Mouse (Mus musculus): ENCODE results near the gene Pigk. TPM values are rescaled to one million over a fixed set of nuclear protein-coding genes. Genes with fewer than 3 reads are reported as not detected.

Gene Pigk
- total RNA-seq, 1 experiment, result 44.6 TPM

- no peak for TF ChIP-seq CHD2 (IDR thresholded peaks at IDR 0.05; ENCODE audit: low read depth, low read length)
- no peak for TF ChIP-seq ZC3H11A (IDR thresholded peaks at IDR 0.05; ENCODE audit: borderline replicate concordance, low read depth, low read length)
- TF ChIP-seq HCFC1 (IDR thresholded peaks at IDR 0.05; ENCODE audit: borderline replicate concordance, insufficient read depth, low read length), result no peak
- TF ChIP-seq MAFK (IDR thresholded peaks at IDR 0.05; ENCODE audit: insufficient read depth, low read depth, low read length), result no peak
- TF ChIP-seq ZNF384 (IDR thresholded peaks at IDR 0.05; ENCODE audit: low read depth, low read length), result no peak
- in situ Hi-C loops (cut with MboI; ENCODE audit: low sequenced_read_pairs in 2 of 2, unreplicated experiment in 2 of 2), result no loop called here
- H3K27ac ChIP-seq (ENCODE audit: insufficient read depth, low read depth, low read length, poor library complexity, severe bottlenecking), result no peak overlapping the region
- H3K36me3 ChIP-seq (ENCODE audit: control insufficient read depth, insufficient read depth, low read length, poor library complexity, severe bottlenecking), result no peaks in the 10 kb centered on the region
- no peaks in the 10 kb centered on the region for H3K9me3 ChIP-seq (ENCODE audit: control insufficient read depth, insufficient read depth, low read depth, low read length)
- DNase-seq (ENCODE audit: low read depth, low spot score), result no peak
- H3K4me1 ChIP-seq (ENCODE audit: control insufficient read depth in 2 of 2, insufficient read depth in 2 of 2, low read length in 2 of 2, poor library complexity in 1 of 2), result no peaks in the 10 kb centered on the region
- H3K9ac ChIP-seq (ENCODE audit: insufficient read depth, low read depth, low read length, poor library complexity, severe bottlenecking), result no peak overlapping the region
- no peak overlapping the region for H3K4me3 ChIP-seq (ENCODE audit: insufficient read depth in 1 of 2, low read depth in 1 of 2, low read length in 2 of 2, poor library complexity in 1 of 2, severe bottlenecking in 1 of 2)
Measured at GRCm38 (mm10) chr3:152856095-152856494, 142.2 kb downstream of the Pigk start.

DNA sequence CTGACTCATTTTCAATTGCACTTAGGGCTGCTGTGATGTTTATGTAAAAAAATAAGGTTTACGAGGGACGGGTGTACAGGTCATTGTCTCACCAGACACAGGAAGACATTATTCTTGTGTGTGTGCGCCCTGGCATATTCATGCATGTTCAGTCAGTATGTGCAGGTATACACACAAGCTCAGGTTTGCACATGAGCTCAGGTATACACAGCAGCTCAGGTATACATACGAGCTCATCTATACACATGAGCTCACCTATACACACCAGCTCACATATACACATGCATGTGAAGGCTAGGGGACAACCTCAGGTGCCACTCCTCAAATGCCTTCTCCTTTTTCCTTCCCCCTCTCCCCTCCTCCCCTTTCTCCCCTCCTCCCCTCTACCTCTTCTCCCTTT is 147.6 kb downstream of the Pigk start:
- DNase-seq (ENCODE audit: low read depth, low spot score), result no peak
- TF ChIP-seq ZNF384 (IDR thresholded peaks at IDR 0.05; ENCODE audit: low read depth, low read length), result no peak
- TF ChIP-seq HCFC1 (IDR thresholded peaks at IDR 0.05; ENCODE audit: borderline replicate concordance, insufficient read depth, low read length), result no peak
- no peak for TF ChIP-seq MAFK (IDR thresholded peaks at IDR 0.05; ENCODE audit: insufficient read depth, low read depth, low read length)
- TF ChIP-seq ZC3H11A (IDR thresholded peaks at IDR 0.05; ENCODE audit: borderline replicate concordance, low read depth, low read length), result no peak
- Histone ChIP-seq H3K27ac (ENCODE audit: insufficient read depth, low read depth, low read length, poor library complexity, severe bottlenecking) (no peak overlapping the region), H3K4me3 (ENCODE audit: insufficient read depth in 1 of 2, low read depth in 1 of 2, low read length in 2 of 2, poor library complexity in 1 of 2, severe bottlenecking in 1 of 2) (no peak overlapping the region), H3K4me1 (ENCODE audit: control insufficient read depth in 2 of 2, insufficient read depth in 2 of 2, low read length in 2 of 2, poor library complexity in 1 of 2) (no peaks in the 10 kb centered on the region), H3K9me3 (ENCODE audit: control insufficient read depth, insufficient read depth, low read depth, low read length) (no peaks in the 10 kb centered on the region), H3K9ac (ENCODE audit: insufficient read depth, low read depth, low read length, poor library complexity, severe bottlenecking) (no peak overlapping the region), H3K36me3 (ENCODE audit: control insufficient read depth, insufficient read depth, low read length, poor library complexity, severe bottlenecking) (no peaks in the 10 kb centered on the region)
- in situ Hi-C loops (cut with MboI; ENCODE audit: low sequenced_read_pairs in 2 of 2, unreplicated experiment in 2 of 2), result no loop called here

GRCm38 (mm10) chr3:152861978-152862377 is 148.1 kb downstream of the Pigk start:
- H3K27ac ChIP-seq (ENCODE audit: insufficient read depth, low read depth, low read length, poor library complexity, severe bottlenecking), result no peak overlapping the region
- in situ Hi-C loops (cut with MboI; ENCODE audit: low sequenced_read_pairs in 2 of 2, unreplicated experiment in 2 of 2), result no loop called here
- no peaks in the 10 kb centered on the region for H3K4me1 ChIP-seq (ENCODE audit: control insufficient read depth in 2 of 2, insufficient read depth in 2 of 2, low read length in 2 of 2, poor library complexity in 1 of 2)
- H3K9me3 ChIP-seq (ENCODE audit: control insufficient read depth, insufficient read depth, low read depth, low read length), result no peaks in the 10 kb centered on the region
- no peak overlapping the region for H3K4me3 ChIP-seq (ENCODE audit: insufficient read depth in 1 of 2, low read depth in 1 of 2, low read length in 2 of 2, poor library complexity in 1 of 2, severe bottlenecking in 1 of 2)
- no peaks in the 10 kb centered on the region for H3K36me3 ChIP-seq (ENCODE audit: control insufficient read depth, insufficient read depth, low read length, poor library complexity, severe bottlenecking)
- TF ChIP-seq CHD2 (IDR thresholded peaks at IDR 0.05; ENCODE audit: low read depth, low read length), result no peak
- TF ChIP-seq ZC3H11A (IDR thresholded peaks at IDR 0.05; ENCODE audit: borderline replicate concordance, low read depth, low read length), result no peak
- no peak overlapping the region for H3K9ac ChIP-seq (ENCODE audit: insufficient read depth, low read depth, low read length, poor library complexity, severe bottlenecking)
- no peak for DNase-seq (ENCODE audit: low read depth, low spot score)

- H3K4me1 ChIP-seq (ENCODE audit: control insufficient read depth in 2 of 2, insufficient read depth in 2 of 2, low read length in 2 of 2, poor library complexity in 1 of 2), result no peaks in the 10 kb centered on the region
- in situ Hi-C loops (cut with MboI; ENCODE audit: low sequenced_read_pairs in 2 of 2, unreplicated experiment in 2 of 2), result no loop called here
- no peak for DNase-seq (ENCODE audit: low read depth, low spot score)
- H3K27ac ChIP-seq (ENCODE audit: insufficient read depth, low read depth, low read length, poor library complexity, severe bottlenecking), result no peak overlapping the region
- H3K36me3 ChIP-seq (ENCODE audit: control insufficient read depth, insufficient read depth, low read length, poor library complexity, severe bottlenecking), result no peaks in the 10 kb centered on the region
- no peak overlapping the region for H3K9ac ChIP-seq (ENCODE audit: insufficient read depth, low read depth, low read length, poor library complexity, severe bottlenecking)
- TF ChIP-seq CHD2 (IDR thresholded peaks at IDR 0.05; ENCODE audit: low read depth, low read length) (no peak), ZNF384 (IDR thresholded peaks at IDR 0.05; ENCODE audit: low read depth, low read length) (no peak), HCFC1 (IDR thresholded peaks at IDR 0.05; ENCODE audit: borderline replicate concordance, insufficient read depth, low read length) (no peak), ZC3H11A (IDR thresholded peaks at IDR 0.05; ENCODE audit: borderline replicate concordance, low read depth, low read length) (no peak), MAFK (IDR thresholded peaks at IDR 0.05; ENCODE audit: insufficient read depth, low read depth, low read length) (no peak)
- H3K9me3 ChIP-seq (ENCODE audit: control insufficient read depth, insufficient read depth, low read depth, low read length), result no peaks in the 10 kb centered on the region
- H3K4me3 ChIP-seq (ENCODE audit: insufficient read depth in 1 of 2, low read depth in 1 of 2, low read length in 2 of 2, poor library complexity in 1 of 2, severe bottlenecking in 1 of 2), result no peak overlapping the region
Measured at GRCm38 (mm10) chr3:152866035-152866965, 152.4 kb downstream of the Pigk start.

Measured in ES-E14 (cell line).